Mouse (Mus musculus): ENCODE measurements around the gene Srd5a3. TPM values are rescaled to one million over a fixed set of nuclear protein-coding genes. Genes with fewer than 3 reads are reported as not detected.

Srd5a3 gene
- polyA plus RNA-seq, 1 experiment from 2014 or later, result 30.7 TPM

- H3K4me1 ChIP-seq (ENCODE audit: control insufficient read depth, insufficient read depth, low read length), result peaks cover 16% of the 10 kb centered on the region
- WGBS, result 7% methylated on average over 9 of the region's 9 CpGs
Measured at GRCm38 (mm10) chr5:76140730-76141066, 627 bp downstream of the Srd5a3 start.

GRCm38 (mm10) chr5:76143356-76143755 lies 3.3 kb downstream of the Srd5a3 start:
- no peak overlapping the region for H3K27ac ChIP-seq (ENCODE audit: low read length)
- H3K36me3 ChIP-seq (ENCODE audit: control insufficient read depth, insufficient read depth), result no peaks in the 10 kb centered on the region
- no peaks in the 10 kb centered on the region for H3K27me3 ChIP-seq (ENCODE audit: control insufficient read depth, insufficient read depth, low read length)
- 85% methylated on average over 4 of the region's 4 CpGs for whole genome bisulfite sequencing
- no peak for ATAC-seq (replicated peaks; ENCODE audit: extremely low read depth, insufficient read depth, low FRiP score)
- no peak overlapping the region for H3K4me3 ChIP-seq (ENCODE audit: low read length)
- peaks cover 16% of the 10 kb centered on the region for H3K4me1 ChIP-seq (ENCODE audit: control insufficient read depth, insufficient read depth, low read length)
- no peak overlapping the region for H3K4me2 ChIP-seq (ENCODE audit: low read depth, low read length)
- H3K9ac ChIP-seq (ENCODE audit: low read length), result no peak overlapping the region
- no peaks in the 10 kb centered on the region for H3K9me3 ChIP-seq (replicated peaks; ENCODE audit: control insufficient read depth, low read length)

More at GRCm38 (mm10) chr5:76140730-76141066, 627 bp downstream of the Srd5a3 start:
- Histone ChIP-seq H3K9me3 (replicated peaks; ENCODE audit: control insufficient read depth, low read length) (no peaks in the 10 kb centered on the region), H3K36me3 (ENCODE audit: control insufficient read depth, insufficient read depth) (no peaks in the 10 kb centered on the region), H3K9ac (ENCODE audit: low read length) (peak overlapping the region; percentile 86), H3K4me2 (ENCODE audit: low read depth, low read length) (peak overlapping the region; percentile 92), H3K27ac (ENCODE audit: low read length) (peak overlapping the region; percentile 98), H3K27me3 (ENCODE audit: control insufficient read depth, insufficient read depth, low read length) (no peaks in the 10 kb centered on the region), H3K4me3 (ENCODE audit: low read length) (peak overlapping the region; percentile 80)
- peak; percentile 30 for ATAC-seq (replicated peaks; ENCODE audit: extremely low read depth, insufficient read depth, low FRiP score)

- 100% methylated on average over 1 of the region's 1 CpGs for WGBS
- H3K9ac ChIP-seq (ENCODE audit: low read length), result no peak overlapping the region
Measured at GRCm38 (mm10) chr5:76146401-76146800, 6.3 kb downstream of the Srd5a3 start.

GRCm38 (mm10) chr5:76149436-76149835 lies 9.4 kb downstream of the Srd5a3 start:
- H3K4me3 ChIP-seq (ENCODE audit: low read length), result no peak overlapping the region
- no peak overlapping the region for H3K9ac ChIP-seq (ENCODE audit: low read length)
- H3K9me3 ChIP-seq (replicated peaks; ENCODE audit: control insufficient read depth, low read length), result no peaks in the 10 kb centered on the region
- ATAC-seq (replicated peaks; ENCODE audit: extremely low read depth, insufficient read depth, low FRiP score), result no peak
- no peaks in the 10 kb centered on the region for H3K27me3 ChIP-seq (ENCODE audit: control insufficient read depth, insufficient read depth, low read length)
- peaks cover 4% of the 10 kb centered on the region for H3K4me1 ChIP-seq (ENCODE audit: control insufficient read depth, insufficient read depth, low read length)
- H3K27ac ChIP-seq (ENCODE audit: low read length), result no peak overlapping the region
- H3K36me3 ChIP-seq (ENCODE audit: control insufficient read depth, insufficient read depth), result peaks cover 10% of the 10 kb centered on the region
- no peak overlapping the region for H3K4me2 ChIP-seq (ENCODE audit: low read depth, low read length)
- 89% methylated on average over 6 of the region's 6 CpGs for WGBS

More at GRCm38 (mm10) chr5:76146401-76146800, 6.3 kb downstream of the Srd5a3 start:
- Histone ChIP-seq H3K27me3 (ENCODE audit: control insufficient read depth, insufficient read depth, low read length) (no peaks in the 10 kb centered on the region), H3K4me2 (ENCODE audit: low read depth, low read length) (no peak overlapping the region), H3K4me3 (ENCODE audit: low read length) (no peak overlapping the region), H3K4me1 (ENCODE audit: control insufficient read depth, insufficient read depth, low read length) (no peaks in the 10 kb centered on the region), H3K27ac (ENCODE audit: low read length) (no peak overlapping the region), H3K9me3 (replicated peaks; ENCODE audit: control insufficient read depth, low read length) (no peaks in the 10 kb centered on the region), H3K36me3 (ENCODE audit: control insufficient read depth, insufficient read depth) (peaks cover 7% of the 10 kb centered on the region)
- no peak for ATAC-seq (replicated peaks; ENCODE audit: extremely low read depth, insufficient read depth, low FRiP score)

GRCm38 (mm10) chr5:76152956-76153355 lies 12.9 kb downstream of the Srd5a3 start:
- ATAC-seq (replicated peaks; ENCODE audit: extremely low read depth, insufficient read depth, low FRiP score), result no peak
- WGBS, result 87% methylated on average over 6 of the region's 6 CpGs
- Histone ChIP-seq H3K4me1 (ENCODE audit: control insufficient read depth, insufficient read depth, low read length) (peaks cover 19% of the 10 kb centered on the region), H3K9ac (ENCODE audit: low read length) (no peak overlapping the region), H3K27me3 (ENCODE audit: control insufficient read depth, insufficient read depth, low read length) (no peaks in the 10 kb centered on the region), H3K9me3 (replicated peaks; ENCODE audit: control insufficient read depth, low read length) (no peaks in the 10 kb centered on the region), H3K4me2 (ENCODE audit: low read depth, low read length) (no peak overlapping the region), H3K4me3 (ENCODE audit: low read length) (no peak overlapping the region), H3K36me3 (ENCODE audit: control insufficient read depth, insufficient read depth) (peaks cover 13% of the 10 kb centered on the region), H3K27ac (ENCODE audit: low read length) (no peak overlapping the region)

GRCm38 (mm10) chr5:76153430-76153829 lies 13.4 kb downstream of the Srd5a3 start:
- 85% methylated on average over 11 of the region's 11 CpGs for WGBS
- peaks cover 13% of the 10 kb centered on the region for H3K36me3 ChIP-seq (ENCODE audit: control insufficient read depth, insufficient read depth)

GRCm38 (mm10) chr5:76154434-76155165 lies 14.5 kb downstream of the Srd5a3 start:
- Histone ChIP-seq H3K9ac (ENCODE audit: low read length) (no peak overlapping the region; the same call in 1 of the 2 replicates), H3K4me2 (ENCODE audit: low read depth, low read length) (peak overlapping the region; percentile 46), H3K36me3 (ENCODE audit: control insufficient read depth, insufficient read depth) (peaks cover 13% of the 10 kb centered on the region), H3K9me3 (replicated peaks; ENCODE audit: control insufficient read depth, low read length) (no peaks in the 10 kb centered on the region), H3K4me1 (ENCODE audit: control insufficient read depth, insufficient read depth, low read length) (peaks cover 19% of the 10 kb centered on the region), H3K4me3 (ENCODE audit: low read length) (peak overlapping the region; percentile 7; the same call in 1 of the 2 replicates), H3K27ac (ENCODE audit: low read length) (peak overlapping the region; percentile 86), H3K27me3 (ENCODE audit: control insufficient read depth, insufficient read depth, low read length) (no peaks in the 10 kb centered on the region)
- ATAC-seq (replicated peaks; ENCODE audit: extremely low read depth, insufficient read depth, low FRiP score), result peak; percentile 92
- 48% methylated on average over 21 of the region's 21 CpGs for WGBS

More at GRCm38 (mm10) chr5:76153430-76153829, 13.4 kb downstream of the Srd5a3 start:
- Histone ChIP-seq H3K9me3 (replicated peaks; ENCODE audit: control insufficient read depth, low read length) (no peaks in the 10 kb centered on the region), H3K4me1 (ENCODE audit: control insufficient read depth, insufficient read depth, low read length) (peaks cover 19% of the 10 kb centered on the region), H3K27ac (ENCODE audit: low read length) (no peak overlapping the region), H3K9ac (ENCODE audit: low read length) (no peak overlapping the region), H3K4me3 (ENCODE audit: low read length) (no peak overlapping the region), H3K4me2 (ENCODE audit: low read depth, low read length) (no peak overlapping the region), H3K27me3 (ENCODE audit: control insufficient read depth, insufficient read depth, low read length) (no peaks in the 10 kb centered on the region)
- ATAC-seq (replicated peaks; ENCODE audit: extremely low read depth, insufficient read depth, low FRiP score), result no peak

GRCm38 (mm10) chr5:76159555-76159954 lies 19.5 kb downstream of the Srd5a3 start:
- Histone ChIP-seq H3K4me1 (ENCODE audit: control insufficient read depth, insufficient read depth, low read length) (peaks cover 14% of the 10 kb centered on the region), H3K4me2 (ENCODE audit: low read depth, low read length) (no peak overlapping the region), H3K4me3 (ENCODE audit: low read length) (no peak overlapping the region), H3K9ac (ENCODE audit: low read length) (no peak overlapping the region), H3K36me3 (ENCODE audit: control insufficient read depth, insufficient read depth) (peaks cover 4% of the 10 kb centered on the region; the same call in 1 of the 2 replicates), H3K27me3 (ENCODE audit: control insufficient read depth, insufficient read depth, low read length) (no peaks in the 10 kb centered on the region), H3K9me3 (replicated peaks; ENCODE audit: control insufficient read depth, low read length) (no peaks in the 10 kb centered on the region), H3K27ac (ENCODE audit: low read length) (no peak overlapping the region)
- 62% methylated on average over 6 of the region's 6 CpGs for WGBS
- no peak for ATAC-seq (replicated peaks; ENCODE audit: extremely low read depth, insufficient read depth, low FRiP score)

- H3K36me3 ChIP-seq (ENCODE audit: control insufficient read depth, insufficient read depth), result peaks cover 4% of the 10 kb centered on the region; the same call in 1 of the 2 replicates
Measured at GRCm38 (mm10) chr5:76160086-76160485, 20.0 kb downstream of the Srd5a3 start.

More at GRCm38 (mm10) chr5:76160086-76160485, 20.0 kb downstream of the Srd5a3 start:
- ATAC-seq (replicated peaks; ENCODE audit: extremely low read depth, insufficient read depth, low FRiP score), result no peak
- H3K9ac ChIP-seq (ENCODE audit: low read length), result no peak overlapping the region
- 43% methylated on average over 3 of the region's 3 CpGs for WGBS
- H3K4me1 ChIP-seq (ENCODE audit: control insufficient read depth, insufficient read depth, low read length), result peaks cover 10% of the 10 kb centered on the region
- no peak overlapping the region for H3K4me2 ChIP-seq (ENCODE audit: low read depth, low read length)
- no peaks in the 10 kb centered on the region for H3K27me3 ChIP-seq (ENCODE audit: control insufficient read depth, insufficient read depth, low read length)
- H3K9me3 ChIP-seq (replicated peaks; ENCODE audit: control insufficient read depth, low read length), result no peaks in the 10 kb centered on the region
- no peak overlapping the region for H3K27ac ChIP-seq (ENCODE audit: low read length)
- no peak overlapping the region for H3K4me3 ChIP-seq (ENCODE audit: low read length)
